Mouse (Mus musculus) bone marrow macrophage, adult 2 months (primary cell): Measurements from ENCODE around the gene Zfp800. TPM values are rescaled to one million over a fixed set of nuclear protein-coding genes. Genes with fewer than 3 reads are reported as not detected.

Experiments used
- H3K27ac ChIP-seq: 2 replicates; pipeline ENCODE4 v1.5.1; 2012; ENCODE audit warnings: low read depth, low read length; ENCODE audit not compliant: insufficient read depth
- H3K4me1 ChIP-seq: 2 replicates; pipeline ENCODE4 v1.6.1; 2012; ENCODE audit warnings: low read length; ENCODE audit not compliant: control insufficient read depth, insufficient read depth
- H3K4me3 ChIP-seq: 2 replicates; pipeline ENCODE4 v1.5.1; 2012; ENCODE audit warnings: mild to moderate bottlenecking, low read length, moderate library complexity; ENCODE audit not compliant: insufficient read depth
- CTCF ChIP-seq: IDR thresholded peaks from 2 replicates; pipeline ENCODE4 v1.5.1; 2012; ENCODE audit warnings: low read depth, mild to moderate bottlenecking, low read length, moderate library complexity
- POLR2A ChIP-seq: IDR thresholded peaks from 2 replicates; pipeline ENCODE4 v1.6.1; 2012; ENCODE audit warnings: mild to moderate bottlenecking, low read depth, low read length, borderline replicate concordance
- polyA plus RNA-seq: library from polyadenylated mRNA; stranded (reverse); fragments of >200 nt; gene quantifications from 2 replicates; pipeline ENCODE4 v1.2.4, GENCODE M21; 2012; ENCODE audit not compliant: missing spikeins, insufficient read depth, insufficient read length

Zfp800 gene
- polyA plus RNA-seq, 1 experiment, result 15.5 TPM

DNA sequence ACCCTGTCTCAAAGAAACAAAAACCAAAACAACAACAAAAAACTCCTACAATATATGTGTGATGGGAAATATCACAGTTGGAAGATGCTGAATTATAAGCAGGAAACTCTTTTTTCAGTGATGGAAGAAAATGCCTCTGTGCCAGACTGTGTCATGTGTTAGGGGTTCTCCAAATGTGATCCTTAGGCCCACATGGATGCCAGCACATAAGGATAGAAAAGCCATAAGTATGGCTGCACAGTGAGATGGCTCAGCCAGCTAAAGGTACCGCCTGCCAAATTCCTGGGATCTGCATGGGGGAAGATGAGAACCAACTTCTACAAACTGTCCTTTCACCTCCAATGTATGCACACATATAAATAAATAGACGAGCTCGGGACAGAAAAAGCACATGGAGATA is 82.6 kb downstream of the Zfp800 start:
- no peak overlapping the region for H3K4me3 ChIP-seq
- TF ChIP-seq POLR2A (no peak), CTCF (no peak)
- H3K27ac ChIP-seq, result no peak overlapping the region
- H3K4me1 ChIP-seq, result peaks cover 3% of the 10 kb centered on the region

DNA sequence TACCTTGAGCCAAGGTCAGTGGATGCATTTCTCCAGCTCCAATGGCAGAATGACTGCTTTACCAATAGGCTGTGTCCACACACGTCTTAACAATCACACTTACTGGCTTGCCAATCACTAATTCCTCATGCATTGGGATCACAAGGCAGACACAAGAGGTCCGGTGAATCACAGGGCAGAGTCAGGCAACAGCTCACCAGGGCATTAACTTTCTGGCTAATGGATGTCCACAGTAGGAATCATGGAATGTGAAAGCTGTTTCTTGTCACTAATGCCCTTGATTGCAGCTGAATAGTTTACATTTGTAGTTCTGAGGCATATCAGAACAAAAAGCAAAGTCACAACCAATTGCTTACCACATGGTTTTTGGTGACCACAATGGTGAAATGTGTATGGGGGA is 85.7 kb downstream of the Zfp800 start:
- TF ChIP-seq POLR2A, result no peak
- no peak for TF ChIP-seq CTCF
- no peak overlapping the region for H3K27ac ChIP-seq
- no peaks in the 10 kb centered on the region for H3K4me1 ChIP-seq
- no peak overlapping the region for H3K4me3 ChIP-seq

DNA sequence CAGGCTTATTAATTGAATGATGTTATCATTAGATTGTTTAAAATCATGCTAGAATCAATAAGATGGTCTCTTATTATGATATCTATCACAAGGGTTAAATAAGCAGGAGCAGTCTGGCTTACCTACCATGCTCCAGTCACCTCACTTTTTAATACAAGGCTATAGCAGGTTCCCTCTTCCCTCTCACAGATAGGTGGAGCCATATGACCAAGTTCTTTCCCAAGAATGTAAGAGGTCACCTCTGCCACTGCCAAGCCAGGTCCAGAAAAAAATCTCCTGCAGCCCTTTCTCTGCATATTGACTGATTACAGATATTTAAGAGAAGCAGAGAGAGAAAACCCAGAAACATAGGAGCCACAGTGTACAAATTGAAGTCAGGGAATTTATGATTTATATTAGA is 88.1 kb downstream of the Zfp800 start:
- Histone ChIP-seq H3K4me1 (no peaks in the 10 kb centered on the region), H3K27ac (no peak overlapping the region), H3K4me3 (no peak overlapping the region)
- TF ChIP-seq POLR2A (no peak), CTCF (no peak)

DNA sequence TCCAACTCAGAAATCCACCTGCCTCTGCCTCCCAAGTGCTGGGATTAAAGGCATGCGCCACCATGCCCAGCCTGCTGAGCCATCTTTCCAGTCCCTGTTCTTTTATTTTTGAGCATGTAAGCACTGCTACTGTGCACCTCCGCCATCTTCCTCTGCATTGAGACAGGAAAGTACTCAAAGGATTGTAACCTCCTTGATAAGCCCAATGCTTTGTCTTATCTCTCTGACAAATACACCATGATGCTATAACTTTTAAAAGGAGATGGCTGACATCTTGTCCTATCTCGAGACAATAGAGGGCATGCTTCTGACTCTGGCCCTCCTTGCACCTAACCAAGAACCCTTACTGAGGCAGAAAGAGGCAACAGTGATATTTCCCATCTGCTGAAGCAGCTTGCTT is 88.9 kb downstream of the Zfp800 start:
- H3K4me3 ChIP-seq, result no peak overlapping the region
- no peaks in the 10 kb centered on the region for H3K4me1 ChIP-seq
- no peak overlapping the region for H3K27ac ChIP-seq
- no peak for TF ChIP-seq CTCF
- TF ChIP-seq POLR2A, result no peak

DNA sequence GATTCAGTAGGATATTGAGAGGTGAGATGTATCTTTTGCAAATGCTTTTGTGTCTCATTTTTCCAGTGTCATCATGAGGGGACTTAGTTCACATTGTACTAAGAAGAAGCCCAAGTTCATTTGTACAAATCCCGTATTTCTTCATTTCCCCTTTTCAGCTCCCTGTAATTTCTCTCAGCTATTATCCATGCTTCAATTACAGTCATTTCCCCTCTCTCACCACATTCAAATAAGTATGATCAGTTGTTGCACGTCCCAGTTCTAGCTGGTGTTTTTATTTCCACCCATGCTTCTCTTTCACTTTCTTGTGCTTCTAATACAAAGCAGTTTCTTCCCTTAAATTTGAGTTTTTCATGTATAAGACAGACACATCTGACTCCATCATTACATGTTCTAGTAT is 91.1 kb downstream of the Zfp800 start:
- Histone ChIP-seq H3K27ac (no peak overlapping the region), H3K4me3 (no peak overlapping the region), H3K4me1 (no peaks in the 10 kb centered on the region)
- no peak for TF ChIP-seq CTCF
- TF ChIP-seq POLR2A, result no peak

DNA sequence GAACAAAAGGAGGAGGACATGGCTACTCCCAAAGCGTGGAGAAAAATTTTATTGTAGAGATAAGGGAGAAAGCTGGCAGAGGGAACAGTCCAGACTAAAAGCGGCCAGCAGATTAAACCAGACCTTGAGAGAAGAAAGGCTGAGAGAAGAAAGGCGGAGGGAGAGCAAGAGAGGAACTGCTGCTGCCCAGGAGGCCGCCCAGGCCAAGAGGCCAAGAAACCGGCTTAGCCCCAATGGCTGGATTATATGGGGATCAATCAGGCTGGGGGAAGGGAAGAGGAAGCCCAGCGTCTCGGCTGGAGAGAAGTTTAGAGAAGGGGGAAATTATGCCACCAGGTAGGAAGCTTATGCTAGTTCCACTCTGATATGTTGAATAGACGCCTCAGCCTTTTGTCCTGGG is 101.5 kb downstream of the Zfp800 start:
- Histone ChIP-seq H3K4me1 (peaks cover 9% of the 10 kb centered on the region), H3K27ac (no peak overlapping the region), H3K4me3 (no peak overlapping the region)
- TF ChIP-seq POLR2A (no peak), CTCF (no peak)

DNA sequence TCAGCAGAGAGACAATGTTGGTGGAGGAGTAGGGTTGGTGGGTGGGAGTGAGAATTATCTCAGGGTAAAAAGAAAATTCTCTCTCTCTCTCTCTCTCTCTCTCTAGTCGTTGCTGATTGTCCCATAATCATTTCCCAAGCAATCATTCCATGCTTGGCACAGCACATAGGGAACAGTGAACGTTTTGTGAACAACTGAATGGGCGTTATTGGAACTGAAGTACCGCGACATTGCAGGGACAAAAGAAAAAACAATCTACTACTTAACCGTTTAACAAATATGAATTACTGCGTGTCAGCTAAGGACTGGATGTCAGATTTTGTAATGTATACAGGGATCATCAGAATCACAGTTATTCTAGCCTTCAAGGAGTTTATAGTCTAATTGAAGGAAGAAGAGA is 102.2 kb downstream of the Zfp800 start:
- TF ChIP-seq POLR2A (no peak), CTCF (no peak)
- Histone ChIP-seq H3K27ac (no peak overlapping the region), H3K4me3 (no peak overlapping the region), H3K4me1 (peaks cover 9% of the 10 kb centered on the region)

DNA sequence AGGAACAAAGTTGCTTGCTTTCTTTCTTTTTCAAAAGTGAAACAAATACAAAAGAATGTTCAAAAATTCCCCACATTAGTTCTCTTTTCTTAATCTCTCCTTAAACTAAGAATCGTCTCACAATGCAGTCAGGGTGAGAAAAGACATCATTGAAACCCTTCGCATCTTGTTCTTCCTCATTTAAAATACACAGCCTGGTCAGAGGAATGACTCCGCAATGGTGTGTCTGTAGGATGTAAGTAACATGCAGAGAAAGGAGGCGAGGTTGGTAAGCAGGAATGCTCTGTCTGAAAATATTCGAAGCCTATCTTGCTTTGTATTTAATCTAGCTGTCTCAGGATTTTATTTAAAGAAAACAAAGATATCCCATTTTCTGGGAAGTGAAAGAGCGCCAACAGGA is 105.0 kb downstream of the Zfp800 start:
- Histone ChIP-seq H3K27ac (no peak overlapping the region; the same call in 1 of the 2 replicates), H3K4me1 (peaks cover 9% of the 10 kb centered on the region), H3K4me3 (no peak overlapping the region)
- no peak for TF ChIP-seq CTCF
- TF ChIP-seq POLR2A, result no peak

DNA sequence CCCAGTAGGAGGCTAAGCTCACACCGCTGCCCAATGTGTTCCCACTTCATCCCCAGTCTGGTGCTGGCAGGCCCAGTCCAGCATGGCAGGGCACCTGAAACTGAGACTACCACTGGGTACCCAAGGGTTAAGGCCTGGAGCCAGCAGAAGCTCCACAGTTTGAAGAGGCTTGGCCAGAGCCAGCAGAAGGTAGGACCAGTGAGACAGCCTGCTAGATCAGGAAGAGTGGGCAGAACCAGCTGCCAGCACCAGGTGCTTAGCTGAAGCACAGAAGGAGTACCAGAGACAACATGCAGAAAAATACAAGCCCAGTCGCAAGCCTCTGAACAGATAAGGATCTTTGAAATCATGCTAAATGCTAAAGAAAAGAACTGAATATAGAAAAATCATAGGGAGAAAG is 117.9 kb downstream of the Zfp800 start:
- no peak overlapping the region for H3K4me3 ChIP-seq
- H3K27ac ChIP-seq, result no peak overlapping the region
- TF ChIP-seq POLR2A (no peak), CTCF (no peak)
- no peaks in the 10 kb centered on the region for H3K4me1 ChIP-seq

DNA sequence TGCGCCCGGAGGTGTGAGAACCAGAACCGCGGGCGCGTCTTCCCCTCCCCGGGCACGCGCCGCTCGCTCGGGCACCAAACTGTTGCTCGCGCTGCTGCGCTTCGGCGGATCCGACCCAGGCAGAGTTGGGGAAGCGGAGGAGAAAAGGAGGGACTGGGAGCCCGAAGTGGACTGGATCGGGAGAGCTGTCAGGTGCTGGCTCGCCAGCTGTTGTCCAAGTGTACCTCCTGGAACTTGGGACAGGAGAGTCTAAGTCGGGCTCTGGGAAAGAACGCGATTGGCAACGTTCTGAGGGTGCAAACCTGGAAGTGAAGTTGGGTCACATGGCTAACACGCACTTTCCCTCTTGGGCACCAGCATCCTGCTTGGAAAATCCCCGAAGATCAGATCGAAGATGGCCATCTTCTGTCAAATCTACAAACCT is 135.6 kb downstream of the Zfp800 start:
- Histone ChIP-seq H3K4me1 (peaks cover 12% of the 10 kb centered on the region), H3K27ac (peak overlapping the region; percentile 76), H3K4me3 (peak overlapping the region; percentile 88)
- TF ChIP-seq CTCF (no peak), POLR2A (no peak)
